9 mouse cellular contexts compared by ENCODE assay signal in genomic region chr8:26687146-26687545, GRCm38 (mm10).
DNase-seq lines count a peak whose midpoint lies in the region; ATAC-seq lines count a peak whose summit lies in the region.
"Had no signal": no experiment of that assay in that cellular context is flagged by ENCODE, and none has a peak within 500 bp of the region (broad histone marks: within the 10 kb centered on the region; RNA-seq: fewer than 3 reads in every experiment).

No protein-coding gene starts in this region.

- no peak for ATAC-seq in hindbrain, embryonic 14.5 days (ENCODE audit: low FRiP score)
- no peak for ATAC-seq in hindbrain, embryonic 12.5 days (ENCODE audit: low FRiP score)
- no peak for ATAC-seq in embryonic facial prominence, embryonic 11.5 days (replicated peaks; ENCODE audit: insufficient number of reproducible peaks, low FRiP score, low TSS enrichment, low read depth)
- no peak for ATAC-seq in CD4-positive, CD25-positive, alpha-beta regulatory T cell, adult 4 months

- H3K4me2 ChIP-seq in hindbrain, embryonic 14.5 days (replicated peaks) = no peak overlapping the region
- H3K4me2 ChIP-seq in hindbrain, embryonic 12.5 days (replicated peaks) = no peak overlapping the region
- no peak overlapping the region for H3K4me2 ChIP-seq in embryonic facial prominence, embryonic 11.5 days (ENCODE audit: low read depth, low read length)
- H3K4me2 ChIP-seq: limb, embryonic 13.5 days had no signal

- intact Hi-C loops in left cerebral cortex, postnatal 4 days (cut with DNase I) = loop anchor here (5.0 to 10.0 kb wide), 2 partner anchors 290 to 492 kb away; partner anchors contain the start of gene Zfp703

- no peak overlapping the region for H3K4me3 ChIP-seq in hindbrain, embryonic 14.5 days (replicated peaks; ENCODE audit: low read length)
- H3K4me3 ChIP-seq in hindbrain, embryonic 12.5 days = no peak overlapping the region
- no peak overlapping the region for H3K4me3 ChIP-seq in embryonic facial prominence, embryonic 11.5 days (ENCODE audit: low read depth, low read length)
- H3K4me3 ChIP-seq: limb, embryonic 13.5 days had no signal

- H3K27ac ChIP-seq in hindbrain, embryonic 14.5 days = no peak overlapping the region
- H3K27ac ChIP-seq in hindbrain, embryonic 12.5 days = no peak overlapping the region
- no peak overlapping the region for H3K27ac ChIP-seq in embryonic facial prominence, embryonic 11.5 days (replicated peaks; ENCODE audit: low read depth, low read length)
- H3K27ac ChIP-seq: limb, embryonic 13.5 days had no signal

- no peak overlapping the region for H3K9ac ChIP-seq in hindbrain, embryonic 14.5 days
- H3K9ac ChIP-seq in hindbrain, embryonic 12.5 days = no peak overlapping the region
- H3K9ac ChIP-seq in embryonic facial prominence, embryonic 11.5 days (replicated peaks; ENCODE audit: low read length) = no peak overlapping the region
- H3K9ac ChIP-seq: limb, embryonic 13.5 days had no signal

- DNase-seq in hindbrain, embryonic 14.5 days (ENCODE audit: low spot score) = peak; percentile 57
- DNase-seq in 3134 (ENCODE audit: extremely low read depth, insufficient read length, low spot score) = peak; percentile 26
- DNase-seq in adrenal gland, adult 2 months = peak; percentile 56
- peak; percentile 66 for DNase-seq in embryonic facial prominence, embryonic 11.5 days (ENCODE audit: low spot score)
- DNase-seq in left cerebral cortex, postnatal 4 days = peak; percentile 21
- DNase-seq in thymus, adult 18-20 months = no peak

- no peaks in the 10 kb centered on the region for H3K9me3 ChIP-seq in hindbrain, embryonic 14.5 days (ENCODE audit: control insufficient read depth, low read length)
- H3K9me3 ChIP-seq in hindbrain, embryonic 12.5 days (replicated peaks) = no peaks in the 10 kb centered on the region
- no peaks in the 10 kb centered on the region for H3K9me3 ChIP-seq in embryonic facial prominence, embryonic 11.5 days (replicated peaks; ENCODE audit: control insufficient read depth, low read length)
- H3K9me3 ChIP-seq: limb, embryonic 13.5 days had no signal

- peaks cover 20% of the 10 kb centered on the region for H3K4me1 ChIP-seq in hindbrain, embryonic 14.5 days (replicated peaks; ENCODE audit: control insufficient read depth, insufficient read depth, low read length)
- H3K4me1 ChIP-seq in hindbrain, embryonic 12.5 days = peaks cover 18% of the 10 kb centered on the region
- H3K4me1 ChIP-seq in embryonic facial prominence, embryonic 11.5 days (ENCODE audit: control insufficient read depth, insufficient read depth, low read length) = no peaks in the 10 kb centered on the region; the same call in 1 of the 2 replicates

- H3K36me3 ChIP-seq in hindbrain, embryonic 14.5 days (replicated peaks; ENCODE audit: control insufficient read depth, insufficient read depth) = no peaks in the 10 kb centered on the region
- H3K36me3 ChIP-seq in hindbrain, embryonic 12.5 days = no peaks in the 10 kb centered on the region
- H3K36me3 ChIP-seq in embryonic facial prominence, embryonic 11.5 days (replicated peaks; ENCODE audit: control insufficient read depth, insufficient read depth, low read depth, low read length) = no peaks in the 10 kb centered on the region
- H3K36me3 ChIP-seq: limb, embryonic 13.5 days had no signal

- H3K27me3 ChIP-seq in hindbrain, embryonic 14.5 days (ENCODE audit: control insufficient read depth, insufficient read depth, low read length) = no peaks in the 10 kb centered on the region
- H3K27me3 ChIP-seq in hindbrain, embryonic 12.5 days = no peaks in the 10 kb centered on the region
- no peaks in the 10 kb centered on the region for H3K27me3 ChIP-seq in embryonic facial prominence, embryonic 11.5 days (ENCODE audit: control insufficient read depth, insufficient read depth, low read length)

Comparison
In these comparisons a context has a peak if more than half of its experiments do, and no peak if none do; other contexts are left out.
1. DNase-seq: peak in hindbrain, embryonic 14.5 days (single experiment), 3134 (single experiment), adrenal gland, adult 2 months (single experiment), embryonic facial prominence, embryonic 11.5 days (single experiment) and left cerebral cortex, postnatal 4 days (single experiment); none in thymus, adult 18-20 months (0 of 2).